Mouse (Mus musculus) kidney, adult 10 weeks (tissue): Measurements from ENCODE around the gene Cables2. TPM values are rescaled to one million over a fixed set of nuclear protein-coding genes. Genes with fewer than 3 reads are reported as not detected.

ENCODE experiments used
- polyA plus RNA-seq: library from polyadenylated mRNA; stranded (reverse); fragments of 350-450 nt; fragmentation: Illumina TruSeq; extraction: RNeasy Lipid Tissue Mini Kit (QIAGEN cat#74804); gene quantifications from one replicate; pipeline ENCODE4 v1.2.3, GENCODE M21; 2014; ENCODE audit warnings: low read depth, low replicate concordance

Cables2 gene
- polyA plus RNA-seq = 6.5 TPM

DNA sequence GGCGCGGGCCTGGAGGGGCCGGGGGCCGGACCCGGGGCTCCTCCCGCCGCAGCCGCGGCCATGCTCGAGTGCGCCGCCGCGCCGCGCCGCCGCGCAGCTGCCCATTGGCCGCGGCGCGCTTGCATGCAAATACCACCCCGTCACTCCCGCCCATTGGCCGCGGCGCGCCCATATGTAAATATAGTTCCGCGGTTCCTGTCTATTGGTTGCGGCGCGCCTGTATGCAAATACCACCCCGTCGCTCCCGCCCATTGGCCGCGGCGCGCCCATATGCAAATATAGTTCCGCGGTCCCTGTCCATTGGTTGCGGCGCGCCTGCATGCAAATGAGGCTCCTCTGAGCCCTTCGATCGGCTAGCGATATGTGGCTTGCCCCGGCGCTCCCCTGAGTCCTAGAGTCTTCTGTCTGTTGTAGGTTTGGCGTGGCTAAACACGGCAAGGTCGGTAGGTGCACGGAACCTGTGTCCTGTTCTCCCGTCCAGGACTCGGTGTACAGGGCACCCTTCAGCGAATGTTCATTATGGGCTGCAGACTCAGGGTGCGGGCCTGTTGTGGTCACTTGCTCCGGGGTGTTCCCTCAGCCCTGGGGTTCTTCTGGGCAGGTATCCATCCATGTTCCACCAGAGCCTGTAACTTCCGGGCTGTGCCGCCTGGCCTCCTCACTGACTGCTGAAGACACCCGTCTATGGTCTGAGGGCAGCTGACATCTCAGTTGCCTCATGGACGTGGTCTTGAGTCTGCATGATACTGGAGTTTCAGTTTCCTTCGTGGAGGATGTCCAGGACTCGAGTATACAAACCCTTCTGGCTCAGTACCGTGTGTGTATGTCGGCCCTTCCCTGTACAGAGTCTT, at the start of gene Cables2:
Cables2 (minus strand) TSS at position 103 of the 851 bp plus-strand sequence.

GRCm38 (mm10) chr2:180289440-180290108, 16.3 kb upstream of the Cables2 start, which contains the start of gene Rbbp8nl:
Rbbp8nl (minus strand) TSS chr2:180289879.

GRCm38 (mm10) chr2:180257001-180257521, 16.2 kb downstream of the Cables2 start, which contains the start of gene Rps21:
Rps21 (plus strand) TSS chr2:180257377.

GRCm38 (mm10) chr2:180225762-180226378, 47.4 kb downstream of the Cables2 start, which contains the start of gene Lama5:
Lama5 (minus strand) TSS chr2:180225859.

Other genes starting within 250 kb of the Cables2 start
- 37.2 TPM for gene Lsm14b, start 248.5 kb downstream of the Cables2 start, polyA plus RNA-seq
- gene Psma7, start 231.1 kb downstream of the Cables2 start, polyA plus RNA-seq = 51.8 TPM
- gene Ss18l1, start 231.0 kb downstream of the Cables2 start, polyA plus RNA-seq = 9.4 TPM
- gene Mtg2, start 202.9 kb downstream of the Cables2 start, polyA plus RNA-seq = 2.3 TPM
- gene Hrh3, start 169.0 kb downstream of the Cables2 start, polyA plus RNA-seq = not detected
- gene Osbpl2, start 154.2 kb downstream of the Cables2 start, polyA plus RNA-seq = 58.9 TPM
- gene Adrm1, start 102.0 kb downstream of the Cables2 start, polyA plus RNA-seq = 17.1 TPM
- gene Lama5, start 47.6 kb downstream of the Cables2 start, polyA plus RNA-seq = 2.7 TPM
- gene Rps21, start 16.1 kb downstream of the Cables2 start, polyA plus RNA-seq = 125 TPM
- not detected for gene Rbbp8nl, start 16.4 kb upstream of the Cables2 start, polyA plus RNA-seq
- gene Gata5, start 61.2 kb upstream of the Cables2 start, polyA plus RNA-seq = 0.36 TPM
- 3.8 TPM for gene Slco4a1, start 182.7 kb upstream of the Cables2 start, polyA plus RNA-seq
- not detected for gene Ntsr1, start 226.5 kb upstream of the Cables2 start, polyA plus RNA-seq